Mouse (Mus musculus): ENCODE data around the gene Cpsf4l.

GRCm38 (mm10) chr11:113733631-113734364 is 24.0 kb upstream of the Cpsf4l start:
- TF ChIP-seq POLR2A (IDR thresholded peaks at IDR 0.05; ENCODE audit: borderline replicate concordance, extremely low read depth, insufficient read depth, insufficient read length, poor library complexity, severe bottlenecking) (no peak), CTCF (IDR thresholded peaks at IDR 0.05; ENCODE audit: borderline replicate concordance, extremely low read depth, insufficient read depth, insufficient read length) (no peak)

All from brain, embryonic 14.5 days (tissue).